Mouse (Mus musculus) heart, embryonic 11.5 days (tissue): ENCODE data around the gene Nxph1. TPM values are rescaled to one million over a fixed set of nuclear protein-coding genes. Genes with fewer than 3 reads are reported as not detected.

Experiments
- ATAC-seq: fragments of 200-750 bp; cut with Nextera tagmentation; replicated peaks from 2 replicates; pipeline ENCODE4 v1.8.0; 2017; ENCODE audit warnings: moderate library complexity; ENCODE audit not compliant: insufficient number of reproducible peaks, low FRiP score, low TSS enrichment
- H3K27ac ChIP-seq: fragments of 300-500 bp; sonication (generic); 2 replicates; pipeline ENCODE4 v1.5.1; 2014; ENCODE audit warnings: mild to moderate bottlenecking, low read depth, low read length
- H3K27me3 ChIP-seq: fragments of 300-500 bp; sonication (generic); 2 replicates; pipeline ENCODE4 v1.6.1; 2014; ENCODE audit warnings: mild to moderate bottlenecking, low read length, mixed read lengths; ENCODE audit not compliant: control insufficient read depth, insufficient read depth
- H3K36me3 ChIP-seq: fragments of 300-500 bp; sonication (generic); 2 replicates; pipeline ENCODE4 v1.6.1; 2014; ENCODE audit warnings: mild to moderate bottlenecking, low read length, moderate library complexity, mixed read lengths; ENCODE audit not compliant: control insufficient read depth, insufficient read depth
- H3K4me1 ChIP-seq: fragments of 300-500 bp; sonication (generic); 2 replicates; pipeline ENCODE4 v1.6.1; 2014; ENCODE audit warnings: low read length; ENCODE audit not compliant: control insufficient read depth, insufficient read depth
- H3K4me2 ChIP-seq: fragments of 300-500 bp; sonication (generic); 2 replicates; pipeline ENCODE4 v1.6.1; 2014; ENCODE audit warnings: mild to moderate bottlenecking, moderate library complexity
- H3K4me3 ChIP-seq: fragments of 300-500 bp; sonication (generic); 2 replicates; pipeline ENCODE4 v1.5.1; 2014; ENCODE audit warnings: low read depth, low read length
- H3K9ac ChIP-seq: fragments of 300-500 bp; sonication (generic); 2 replicates; pipeline ENCODE4 v1.6.1; 2014; ENCODE audit warnings: mild to moderate bottlenecking, low read depth, low read length, moderate library complexity
- H3K9me3 ChIP-seq: fragments of 300-500 bp; sonication (generic); replicated peaks from 2 replicates; pipeline ENCODE4 v1.6.1; 2016; ENCODE audit warnings: low read length; ENCODE audit not compliant: control insufficient read depth
- WGBS: fragments of 180-500 bp; shearing (Covaris S2); extraction: QIAGEN DNeasy Blood & Tissue Kit; methylation state at CpG from one replicate; pipeline ENCODE4 v1.1.7; 2014; ENCODE audit not compliant: insufficient replicate concordance; 5-methylcytosine and 5-hydroxymethylcytosine counted together
- polyA plus RNA-seq: library from polyadenylated mRNA; unstranded; fragments of >200 nt; fragmentation: Nextera tagmentation; extraction: Ambion mirVana; gene quantifications from 2 replicates; pipeline ENCODE4 v1.2.1, GENCODE M21; 2014

Gene Nxph1
- polyA plus RNA-seq = 0.21 TPM in 1 of 2 replicates, not detected in the other

- WGBS = 3% methylated on average over 16 of the region's 16 CpGs
- H3K27ac ChIP-seq = no peak within 1 kb of the TSS
- no peaks in the 10 kb centered on the region for H3K9me3 ChIP-seq
- H3K9ac ChIP-seq = no peak within 1 kb of the TSS
- H3K27me3 ChIP-seq = peaks cover 59% of the 10 kb centered on the region
- H3K4me1 ChIP-seq = peaks cover 14% of the 10 kb centered on the region; the same call in 1 of the 2 replicates
- H3K36me3 ChIP-seq = no peaks in the 10 kb centered on the region
- ATAC-seq = no peak
- peak within 1 kb of the TSS; percentile 61 for H3K4me2 ChIP-seq
- H3K4me3 ChIP-seq = peak within 1 kb of the TSS; percentile 34
Observed at GRCm38 (mm10) chr6:8948131-8948470, at the start of gene Nxph1. Nxph1 (plus strand) TSS chr6:8948431.

DNA sequence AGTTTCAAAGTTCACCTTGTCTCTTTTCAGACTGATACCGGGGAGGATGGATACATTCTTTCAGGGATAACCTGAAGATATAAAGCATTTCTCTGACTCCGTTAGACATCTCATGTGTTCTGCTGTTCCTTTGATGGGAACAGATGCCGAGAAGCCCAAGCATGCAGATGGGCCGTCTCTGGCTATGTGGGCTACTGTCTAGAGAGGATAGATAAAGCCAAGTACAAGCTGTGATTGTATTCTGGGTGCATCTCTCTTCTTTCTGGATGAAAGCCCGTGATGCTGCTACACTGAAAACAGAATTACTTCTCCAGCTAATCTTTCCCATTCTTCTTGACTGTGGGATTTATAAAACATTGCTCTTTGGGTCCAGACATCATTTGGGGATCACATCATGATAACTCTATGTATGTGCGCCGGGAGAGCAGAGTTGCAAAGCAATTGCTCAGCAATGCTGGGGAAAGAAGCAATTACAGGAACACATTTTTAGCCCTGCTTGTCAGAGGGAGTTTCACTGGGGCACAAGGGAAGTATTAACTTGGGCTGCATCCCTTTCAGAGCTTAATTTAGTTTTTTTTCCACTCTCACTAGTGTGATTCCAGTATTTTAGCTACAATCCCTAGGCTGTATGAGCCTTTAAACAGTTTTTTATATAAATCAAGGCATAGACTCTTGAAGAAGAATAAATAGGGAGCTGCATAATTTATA is 48.1 kb upstream of the Nxph1 start:
- 61% methylated on average over 7 of the region's 7 CpGs for WGBS
- H3K27ac ChIP-seq = no peak overlapping the region

GRCm38 (mm10) chr6:8900729-8901122 is 47.5 kb upstream of the Nxph1 start:
- 77% methylated on average over 2 of the region's 2 CpGs for WGBS

More for the DNA sequence above, 48.1 kb upstream of the Nxph1 start:
- Histone ChIP-seq H3K36me3 (no peaks in the 10 kb centered on the region), H3K4me1 (no peaks in the 10 kb centered on the region), H3K4me2 (no peak overlapping the region), H3K4me3 (no peak overlapping the region), H3K27me3 (no peaks in the 10 kb centered on the region), H3K9me3 (no peaks in the 10 kb centered on the region), H3K9ac (no peak overlapping the region)
- ATAC-seq = no peak

DNA sequence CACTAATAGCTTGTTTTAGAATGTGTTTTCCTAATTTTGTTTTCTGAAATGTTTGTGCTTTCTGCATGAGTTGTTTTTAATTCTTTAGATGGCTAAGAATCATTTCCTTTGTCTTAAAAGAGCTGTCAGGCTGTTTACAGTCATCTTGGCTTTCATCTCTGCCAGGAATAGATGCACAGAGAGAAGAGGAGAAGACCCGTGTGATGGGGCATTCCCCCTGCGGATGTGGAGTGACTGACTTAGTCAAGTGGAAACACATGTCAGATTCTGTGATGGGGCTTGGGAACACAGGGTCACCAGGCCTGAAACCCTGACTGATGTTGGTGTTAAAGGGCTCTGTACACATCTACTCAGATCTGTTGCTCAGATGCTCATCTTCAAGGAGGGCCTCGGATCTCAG is 40.3 kb upstream of the Nxph1 start:
- 72% methylated on average over 3 of the region's 3 CpGs for WGBS
- Histone ChIP-seq H3K4me1 (no peaks in the 10 kb centered on the region), H3K36me3 (no peaks in the 10 kb centered on the region), H3K27ac (no peak overlapping the region), H3K9ac (no peak overlapping the region), H3K4me3 (no peak overlapping the region), H3K27me3 (no peaks in the 10 kb centered on the region), H3K4me2 (no peak overlapping the region), H3K9me3 (no peaks in the 10 kb centered on the region)
- no peak for ATAC-seq

More at GRCm38 (mm10) chr6:8900729-8901122, 47.5 kb upstream of the Nxph1 start:
- no peak for ATAC-seq
- Histone ChIP-seq H3K4me1 (no peaks in the 10 kb centered on the region), H3K36me3 (no peaks in the 10 kb centered on the region), H3K9ac (no peak overlapping the region), H3K27me3 (no peaks in the 10 kb centered on the region), H3K4me3 (no peak overlapping the region), H3K9me3 (no peaks in the 10 kb centered on the region), H3K4me2 (no peak overlapping the region), H3K27ac (no peak overlapping the region)

- Histone ChIP-seq H3K4me2 (no peak overlapping the region), H3K9me3 (no peaks in the 10 kb centered on the region), H3K9ac (no peak overlapping the region), H3K4me1 (no peaks in the 10 kb centered on the region), H3K27ac (no peak overlapping the region), H3K27me3 (no peaks in the 10 kb centered on the region), H3K4me3 (no peak overlapping the region), H3K36me3 (no peaks in the 10 kb centered on the region)
- no peak for ATAC-seq
Observed at GRCm38 (mm10) chr6:8913404-8913803, 34.8 kb upstream of the Nxph1 start.

GRCm38 (mm10) chr6:8914682-8915081 is 33.5 kb upstream of the Nxph1 start:
- no peaks in the 10 kb centered on the region for H3K27me3 ChIP-seq
- 72% methylated on average over 3 of the region's 3 CpGs for WGBS
- H3K27ac ChIP-seq = no peak overlapping the region
- no peak overlapping the region for H3K4me3 ChIP-seq
- no peaks in the 10 kb centered on the region for H3K9me3 ChIP-seq
- H3K36me3 ChIP-seq = no peaks in the 10 kb centered on the region
- ATAC-seq = no peak
- no peak overlapping the region for H3K9ac ChIP-seq
- no peaks in the 10 kb centered on the region for H3K4me1 ChIP-seq
- H3K4me2 ChIP-seq = no peak overlapping the region

DNA sequence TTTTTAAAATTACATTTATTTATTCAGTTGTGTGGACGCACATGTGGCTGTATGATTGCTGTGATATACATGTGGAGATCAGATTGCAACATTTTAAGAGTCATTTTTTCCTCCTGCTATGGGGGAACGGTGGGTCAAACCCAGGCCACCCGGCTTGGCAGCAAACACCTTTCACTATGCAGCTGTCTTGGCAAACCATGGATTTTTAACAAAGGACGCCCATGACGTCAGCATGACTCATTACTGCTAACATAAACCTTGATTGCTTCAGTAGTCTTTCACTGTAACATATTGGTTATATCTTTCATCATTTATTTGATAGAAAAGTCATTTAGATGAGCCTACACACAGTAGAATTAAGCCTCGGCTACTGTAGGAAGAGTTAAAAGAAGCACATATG is 23.8 kb upstream of the Nxph1 start:
- no peak overlapping the region for H3K9ac ChIP-seq
- ATAC-seq = no peak
- no peak overlapping the region for H3K4me3 ChIP-seq
- no peak overlapping the region for H3K27ac ChIP-seq
- no peaks in the 10 kb centered on the region for H3K9me3 ChIP-seq
- 72% methylated on average over 6 of the region's 6 CpGs for WGBS
- H3K36me3 ChIP-seq = no peaks in the 10 kb centered on the region
- no peak overlapping the region for H3K4me2 ChIP-seq
- no peaks in the 10 kb centered on the region for H3K4me1 ChIP-seq
- no peaks in the 10 kb centered on the region for H3K27me3 ChIP-seq

GRCm38 (mm10) chr6:8935241-8935640 is 13.0 kb upstream of the Nxph1 start:
- WGBS = 38% methylated on average over 5 of the region's 5 CpGs
- Histone ChIP-seq H3K9me3 (no peaks in the 10 kb centered on the region), H3K9ac (no peak overlapping the region), H3K27ac (no peak overlapping the region), H3K4me3 (no peak overlapping the region), H3K4me1 (no peaks in the 10 kb centered on the region), H3K4me2 (no peak overlapping the region), H3K36me3 (no peaks in the 10 kb centered on the region), H3K27me3 (no peaks in the 10 kb centered on the region)
- no peak for ATAC-seq

GRCm38 (mm10) chr6:8935705-8936104 is 12.5 kb upstream of the Nxph1 start:
- H3K4me3 ChIP-seq = no peak overlapping the region
- no peak overlapping the region for H3K27ac ChIP-seq
- H3K27me3 ChIP-seq = no peaks in the 10 kb centered on the region
- no peaks in the 10 kb centered on the region for H3K9me3 ChIP-seq
- WGBS = 20% methylated on average over 5 of the region's 5 CpGs
- no peak for ATAC-seq
- H3K36me3 ChIP-seq = no peaks in the 10 kb centered on the region
- H3K9ac ChIP-seq = no peak overlapping the region
- no peaks in the 10 kb centered on the region for H3K4me1 ChIP-seq
- H3K4me2 ChIP-seq = no peak overlapping the region
